Mouse (Mus musculus): Measurements from ENCODE around the gene Tspo2.
"Not testable (repeated sequence)": the region's sequence is repeated elsewhere in the genome, so short reads cannot be mapped to it uniquely, and the experiment has no call there.

Tspo2 gene

DNA sequence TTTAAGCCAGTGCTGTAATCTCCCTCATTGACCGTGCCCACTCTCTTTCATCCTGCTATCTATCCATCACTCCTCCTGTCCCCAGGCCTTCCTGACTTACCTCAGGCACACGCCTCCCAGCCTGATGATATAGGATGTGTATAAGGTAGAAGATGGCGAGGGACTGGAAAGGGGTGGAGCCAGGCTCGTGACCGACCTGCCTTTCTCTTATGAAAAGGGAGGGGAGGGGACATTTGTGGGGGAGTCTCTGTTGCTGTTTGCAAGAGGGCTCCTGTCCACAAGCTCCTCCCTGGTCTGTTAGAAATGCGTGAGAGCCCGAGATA, at the start of gene Tspo2:
Tspo2 (minus strand) TSS at position 170 of the 323 bp plus-strand sequence.
- no peak for DNase-seq (ENCODE audit: low read depth, low spot score)

DNA sequence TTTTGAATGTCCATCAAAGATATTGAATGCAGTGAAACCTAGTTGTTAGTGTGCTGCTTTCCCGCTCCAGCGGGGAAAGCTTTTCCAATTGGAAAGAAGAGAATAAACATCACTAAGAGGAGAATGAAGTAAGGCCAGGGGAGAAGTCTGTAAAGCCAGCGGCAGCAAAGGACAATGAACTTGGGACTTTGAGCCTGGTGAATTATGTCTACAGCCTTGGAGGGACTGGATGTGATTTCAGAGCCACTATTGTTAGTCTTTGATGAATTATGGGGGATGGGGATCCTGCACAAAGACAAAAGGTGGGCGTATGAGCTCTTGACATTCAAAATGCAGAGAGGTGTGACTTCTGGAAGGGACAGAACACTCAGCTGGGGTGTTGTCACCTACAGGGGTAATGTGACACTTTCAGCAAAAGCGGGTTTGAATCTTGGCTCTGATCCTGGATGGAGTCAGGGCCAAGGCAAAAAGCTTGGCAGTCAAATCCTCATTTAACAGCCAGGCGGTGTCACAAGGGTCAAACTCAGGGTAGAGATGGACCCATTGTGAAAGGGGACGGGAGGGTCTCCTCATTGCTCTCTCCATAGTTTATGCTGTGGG, 49.6 kb upstream of the Tspo2 start:
- DNase-seq (ENCODE audit: low read depth, low spot score) = peak; percentile 45

DNA sequence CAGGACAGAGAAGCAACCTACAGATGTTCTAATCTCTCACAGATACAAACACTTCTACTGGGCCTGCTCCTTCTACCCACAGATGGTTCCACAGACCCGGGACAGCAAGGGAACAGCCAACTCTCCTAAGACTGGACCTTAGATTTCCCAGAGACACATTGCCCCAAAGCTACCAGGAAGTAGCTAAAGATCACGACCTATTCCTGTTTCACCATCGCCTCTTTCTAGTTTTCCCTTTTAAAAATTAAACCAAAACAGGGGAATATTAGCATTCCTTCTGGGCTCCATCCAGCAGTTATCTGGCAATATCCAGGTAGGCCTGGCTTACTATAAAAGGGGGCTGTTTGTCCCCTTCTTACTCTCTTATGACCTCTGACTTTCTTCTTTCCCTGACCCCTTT, 46.7 kb upstream of the Tspo2 start:
- DNase-seq (ENCODE audit: low read depth, low spot score) = no peak

DNA sequence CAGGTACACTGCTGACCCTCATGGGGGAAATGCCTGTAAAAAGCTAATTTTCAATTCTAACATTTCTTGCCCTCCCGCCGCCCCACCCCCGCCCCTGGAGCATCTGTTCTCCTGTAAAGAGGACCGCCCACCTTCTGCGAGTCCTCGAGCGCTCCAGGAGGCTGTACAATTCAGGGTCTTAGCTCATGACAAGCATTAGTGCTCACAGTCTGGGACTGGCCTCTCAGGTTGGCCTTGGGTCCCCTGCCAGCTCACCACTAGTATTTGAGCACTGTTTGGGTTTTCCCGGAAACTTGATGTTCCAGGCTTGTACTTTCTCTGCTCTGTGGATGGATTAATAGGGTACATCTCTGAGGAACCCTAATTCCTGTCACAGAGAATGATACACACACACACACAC, 42.7 kb upstream of the Tspo2 start:
- DNase-seq (ENCODE audit: low read depth, low spot score) = no peak

DNA sequence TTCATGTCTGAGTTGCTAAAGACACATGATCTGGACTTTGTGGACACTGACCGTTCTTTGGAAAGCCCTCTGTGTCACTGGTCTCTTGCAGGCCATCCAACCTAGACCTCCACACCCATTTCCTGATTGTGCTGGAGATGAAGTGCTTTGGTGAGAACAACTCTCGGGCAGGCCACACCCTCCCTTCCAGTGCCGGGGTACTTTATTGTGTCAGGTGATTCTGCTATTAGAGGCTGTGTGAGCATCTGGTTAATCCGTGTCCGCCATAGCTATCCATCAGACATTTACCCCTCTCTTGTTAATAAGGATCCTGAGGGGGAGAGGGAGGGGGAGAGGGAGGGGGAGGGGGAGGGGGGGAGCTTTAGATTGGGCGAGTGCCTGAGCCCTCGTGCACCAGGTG, 42.3 kb upstream of the Tspo2 start:
- no peak for DNase-seq (ENCODE audit: low read depth, low spot score)

DNA sequence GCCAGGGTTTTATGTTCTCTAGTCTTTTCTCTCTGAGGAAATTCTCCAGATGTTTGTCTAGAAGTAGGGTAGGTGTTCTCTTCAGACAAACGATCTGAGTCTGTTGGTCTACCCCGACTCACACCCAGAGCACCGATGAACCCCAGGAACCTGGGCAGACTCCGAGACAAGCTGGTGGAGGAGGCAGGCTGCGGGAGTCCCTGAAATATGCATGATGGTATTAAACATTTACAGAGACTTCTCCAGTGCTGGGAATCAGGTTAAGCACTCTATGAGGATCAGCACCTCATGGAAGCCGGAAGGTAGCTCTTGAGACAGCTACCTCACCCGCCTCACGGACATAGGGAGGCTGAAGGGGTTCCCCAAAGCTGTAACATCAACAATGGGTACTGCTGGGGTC, 41.3 kb upstream of the Tspo2 start:
- no peak for DNase-seq (ENCODE audit: low read depth, low spot score)

DNA sequence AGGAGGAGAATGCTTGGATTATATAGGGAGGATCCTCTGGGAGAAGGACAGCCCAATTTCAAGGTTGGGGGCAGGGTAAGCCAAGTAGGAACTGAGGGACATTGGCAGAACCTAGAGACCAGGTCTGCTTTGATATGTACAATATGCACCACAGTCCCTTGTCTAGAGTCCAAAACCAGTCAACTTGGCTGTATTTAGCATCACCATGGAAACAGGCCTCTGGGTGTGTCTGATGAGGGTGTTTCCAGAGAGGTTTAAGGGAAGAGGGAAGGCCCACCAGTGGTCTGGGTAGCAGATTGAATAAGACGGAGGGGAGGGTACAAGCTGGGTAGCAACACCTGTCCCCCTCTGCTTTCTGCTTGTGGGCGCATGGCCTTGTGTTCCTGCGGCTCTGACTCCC, 38.1 kb upstream of the Tspo2 start:
- peak; percentile 34 for DNase-seq (ENCODE audit: low read depth, low spot score)

DNA sequence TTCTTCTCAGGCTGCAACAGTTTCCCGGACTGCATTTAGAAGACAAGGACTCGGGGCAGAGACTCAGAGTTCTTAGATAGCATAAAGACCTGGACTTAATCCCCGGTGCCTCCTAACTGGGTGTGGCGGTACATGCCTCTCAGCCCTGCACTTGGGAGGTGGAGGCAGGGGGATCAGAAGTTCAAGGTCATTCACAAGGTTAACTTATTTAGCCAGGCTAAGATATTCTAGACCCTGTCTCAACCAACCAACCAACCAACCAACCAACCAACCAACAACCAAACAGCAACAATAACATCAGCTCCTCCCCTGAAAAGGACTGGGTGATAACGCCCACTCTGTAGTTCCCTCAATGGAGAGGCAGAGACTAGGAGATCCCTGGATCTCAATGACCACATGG, 32.9 kb upstream of the Tspo2 start:
- DNase-seq (ENCODE audit: low read depth, low spot score) = no peak

DNA sequence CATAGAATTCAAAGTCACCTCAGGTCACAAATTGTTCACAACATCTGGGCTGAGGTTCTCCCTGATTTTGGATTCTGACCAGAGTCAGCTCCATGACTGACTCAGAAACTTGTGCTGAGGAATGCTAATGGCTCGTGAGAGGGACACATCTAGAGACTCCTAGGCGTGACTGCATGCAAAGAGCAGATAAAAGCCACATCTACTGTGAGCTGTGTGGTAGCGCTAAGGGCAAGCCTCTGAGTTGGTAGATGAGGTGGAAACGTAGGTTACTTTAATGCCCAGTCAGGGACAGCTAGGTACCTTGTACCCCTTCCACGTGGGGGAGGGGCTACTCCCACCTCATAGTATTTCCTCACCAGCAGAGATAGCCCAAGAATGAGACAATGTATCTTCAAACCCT, 32.4 kb upstream of the Tspo2 start:
- DNase-seq (ENCODE audit: low read depth, low spot score) = no peak

DNA sequence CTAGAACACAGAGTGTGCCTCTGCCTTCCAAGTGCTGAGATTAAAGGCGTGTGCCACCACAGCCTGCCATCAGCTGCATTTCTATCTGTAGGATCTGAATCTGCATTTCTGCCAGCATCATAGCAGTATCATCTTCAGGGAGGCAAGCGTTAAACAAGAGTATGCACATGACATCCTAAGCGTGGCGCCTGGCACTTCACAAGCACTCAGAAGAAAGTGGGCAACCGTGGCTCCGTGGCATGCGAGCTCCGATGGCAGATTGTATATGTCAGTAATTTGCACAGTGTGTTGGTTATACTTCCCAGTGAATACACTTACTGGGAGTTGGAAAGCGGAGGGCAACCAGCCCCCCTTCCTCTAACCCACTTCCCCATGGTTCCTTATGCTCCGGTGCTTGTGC, 28.6 kb upstream of the Tspo2 start:
- no peak for DNase-seq (ENCODE audit: low read depth, low spot score)

DNA sequence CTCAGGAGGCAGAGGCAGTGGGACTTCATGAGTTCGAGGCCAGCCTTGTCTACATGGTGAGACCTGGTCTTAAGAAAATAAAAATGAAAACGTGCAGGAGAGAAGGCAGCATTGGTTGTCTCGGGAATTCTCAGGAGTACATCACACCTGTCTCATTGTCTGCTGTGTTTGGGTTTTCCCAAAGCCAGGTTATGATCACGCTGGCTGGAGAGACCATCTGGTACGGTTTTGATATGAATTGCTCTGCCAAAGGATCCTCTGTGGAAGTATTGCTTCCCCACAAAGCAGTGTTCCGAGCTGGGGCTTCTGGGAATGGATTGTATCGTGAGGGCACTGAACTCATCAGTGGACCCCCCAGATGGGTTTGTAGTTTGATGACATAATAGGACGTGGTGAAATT, 24.1 kb upstream of the Tspo2 start:
- DNase-seq (ENCODE audit: low read depth, low spot score) = peak; percentile 59

DNA sequence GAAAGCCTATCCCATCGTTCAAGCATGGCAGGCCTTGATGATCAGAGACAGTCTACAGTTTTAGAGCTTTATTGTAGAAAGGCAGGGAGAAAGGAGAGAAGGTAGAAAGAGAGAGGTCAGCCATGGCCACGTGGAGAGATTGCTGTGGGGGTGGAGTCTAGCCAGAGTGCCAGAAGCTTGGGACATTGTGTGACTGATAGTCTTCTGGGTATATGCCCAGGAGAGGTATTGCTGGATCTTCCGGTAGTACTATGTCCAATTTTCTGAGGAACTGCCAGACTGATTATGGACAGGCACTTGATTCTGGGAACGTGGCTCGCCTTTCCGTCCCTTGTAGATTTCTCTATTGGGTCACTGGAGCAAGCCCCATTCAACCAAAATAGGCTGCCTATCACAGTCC, 23.0 kb upstream of the Tspo2 start:
- not testable (repeated sequence) for DNase-seq (ENCODE audit: low read depth, low spot score)

DNA sequence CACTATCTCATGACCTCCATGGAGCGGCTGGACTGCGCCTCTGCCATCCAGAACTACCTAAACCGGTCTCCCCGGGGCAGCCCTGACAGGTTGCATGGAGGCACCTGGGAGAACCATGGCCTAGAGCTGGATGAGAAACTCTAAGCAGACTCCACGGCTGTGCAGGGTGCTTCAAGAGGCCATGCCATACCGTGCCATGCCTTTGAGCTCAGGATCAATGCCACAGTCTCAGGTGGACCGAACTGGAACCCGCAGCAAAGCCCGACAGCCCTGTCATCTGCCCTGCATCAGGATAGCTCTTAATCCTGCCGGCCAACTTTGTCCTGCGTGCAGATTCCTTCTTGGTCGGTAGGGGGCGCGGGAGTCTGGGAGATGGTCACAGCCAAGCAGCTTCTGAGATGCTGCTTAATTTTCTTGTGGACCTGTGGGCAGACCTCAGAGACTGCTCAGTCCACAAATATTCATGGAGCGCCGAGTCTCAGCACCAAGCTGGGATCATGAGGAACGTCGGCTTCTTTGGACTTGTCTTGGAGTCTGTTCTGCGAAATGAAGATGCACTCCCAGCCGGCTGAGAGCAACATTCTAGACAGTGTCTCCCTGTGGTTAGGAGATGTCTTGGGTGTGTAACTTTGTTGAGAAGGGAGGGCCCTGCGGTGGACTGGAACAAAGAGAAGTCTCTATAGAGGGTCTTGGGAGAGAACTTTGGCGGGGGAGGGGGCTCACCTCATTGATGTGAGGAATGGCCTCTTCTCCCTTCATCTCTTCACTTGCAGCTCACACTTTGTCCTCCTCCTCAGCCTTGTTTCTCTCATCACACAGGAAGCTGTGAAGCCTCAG, 16.3 kb upstream of the Tspo2 start:
- DNase-seq (ENCODE audit: low read depth, low spot score) = peak; percentile 88

DNA sequence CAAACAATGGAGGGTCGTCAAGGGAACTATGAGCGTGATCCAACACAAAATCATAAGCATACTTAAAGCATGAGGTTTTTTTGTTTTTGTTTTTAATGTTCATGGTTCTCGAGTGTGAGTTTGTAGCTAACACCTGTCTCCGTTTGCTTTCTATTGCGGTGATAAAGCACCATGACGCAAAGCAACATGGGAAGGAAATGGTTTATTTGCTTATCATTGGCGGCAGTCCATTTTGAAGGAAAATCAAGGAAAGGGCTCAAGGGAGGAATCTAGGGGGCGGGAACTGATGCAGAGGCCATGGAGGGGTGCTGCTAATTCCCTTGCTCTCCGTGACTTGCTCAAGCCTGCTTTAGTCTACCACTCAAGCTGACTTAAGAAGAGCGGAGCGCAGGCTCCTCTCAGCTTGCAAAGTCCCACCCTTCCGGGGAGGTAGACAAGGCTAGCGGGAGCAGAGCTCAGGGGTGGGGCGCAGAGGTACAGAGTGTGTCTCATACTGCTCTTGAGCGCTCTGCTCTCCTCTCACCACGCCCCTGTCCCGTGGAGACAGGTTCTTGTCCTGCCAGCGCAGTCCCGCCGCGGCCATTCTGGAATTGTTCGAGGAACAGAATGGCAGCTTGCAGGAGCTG, 15.6 kb upstream of the Tspo2 start:
- DNase-seq (ENCODE audit: low read depth, low spot score) = no peak

DNA sequence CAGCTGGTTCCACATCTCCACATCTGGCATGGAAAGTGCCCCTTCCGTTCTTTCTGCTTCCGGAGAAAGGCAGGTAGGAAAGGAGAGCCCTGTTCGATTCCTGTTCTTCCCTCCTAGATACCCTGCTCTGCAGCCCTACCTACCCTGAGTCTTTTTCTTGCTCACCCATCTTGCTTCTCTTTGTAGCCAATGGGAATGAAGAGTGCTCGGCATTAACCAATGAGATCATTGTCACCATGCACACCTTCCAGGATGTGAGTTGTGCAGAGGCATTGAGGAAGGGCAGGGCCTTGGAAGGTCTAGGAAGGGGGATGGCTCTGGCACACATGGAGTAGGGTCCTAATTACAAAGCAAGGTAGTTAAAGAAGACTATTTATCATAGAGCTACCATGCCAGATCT, 12.1 kb upstream of the Tspo2 start:
- DNase-seq (ENCODE audit: low read depth, low spot score) = peak; percentile 16

DNA sequence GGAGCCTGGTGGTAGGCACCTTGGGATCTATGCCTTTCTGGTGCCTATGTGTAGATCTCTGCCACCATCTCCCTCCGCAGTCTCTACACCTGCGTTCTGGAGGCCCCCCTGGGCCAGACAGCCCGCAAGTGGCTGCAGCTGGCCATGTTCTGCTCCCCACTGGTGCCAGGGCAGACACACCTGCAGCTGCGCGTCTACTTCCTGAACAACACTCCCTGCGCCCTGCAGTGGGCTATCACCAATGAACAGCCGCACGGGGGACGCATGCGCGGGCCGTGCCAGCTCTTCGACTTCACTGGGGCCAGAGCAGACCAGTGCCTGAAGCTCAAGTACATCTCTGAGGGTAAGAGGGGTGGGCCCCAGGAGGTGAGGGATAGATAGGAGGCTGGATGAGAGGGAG, 10.8 kb upstream of the Tspo2 start:
- no peak for DNase-seq (ENCODE audit: low read depth, low spot score)

DNA sequence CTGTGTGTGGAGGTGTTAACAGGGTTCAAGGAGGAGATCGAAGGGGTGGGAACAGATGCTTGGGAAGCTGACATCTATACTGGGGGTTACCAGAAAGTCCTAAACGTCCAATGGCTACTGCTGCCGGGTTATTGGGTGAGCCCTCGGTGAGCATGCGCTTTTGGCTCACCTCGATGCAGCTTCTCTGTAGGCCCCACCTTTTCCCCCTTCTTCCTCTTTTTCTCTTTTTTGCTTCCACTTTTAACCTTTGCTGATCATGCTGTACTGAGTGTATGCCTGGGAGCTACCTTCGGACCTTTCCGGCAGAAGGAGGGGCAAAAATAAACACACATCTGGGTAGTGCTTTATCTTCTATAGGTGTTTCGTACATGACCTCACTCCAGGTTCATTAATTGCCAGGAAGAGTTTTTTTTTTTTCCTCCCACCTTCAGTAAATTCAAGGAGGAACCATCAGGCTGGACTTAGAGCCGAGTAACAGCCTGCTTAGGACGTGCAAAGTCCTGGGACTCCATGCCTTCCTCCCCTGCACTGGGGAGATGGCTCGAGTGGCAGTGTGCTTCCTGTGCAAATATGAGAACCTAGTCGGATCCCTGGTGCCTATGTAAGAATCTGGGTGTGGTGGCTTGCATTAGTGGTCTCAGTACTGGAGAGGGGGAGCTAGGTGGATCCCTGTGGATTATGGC, 6.8 kb upstream of the Tspo2 start:
- no peak for DNase-seq (ENCODE audit: low read depth, low spot score)

DNA sequence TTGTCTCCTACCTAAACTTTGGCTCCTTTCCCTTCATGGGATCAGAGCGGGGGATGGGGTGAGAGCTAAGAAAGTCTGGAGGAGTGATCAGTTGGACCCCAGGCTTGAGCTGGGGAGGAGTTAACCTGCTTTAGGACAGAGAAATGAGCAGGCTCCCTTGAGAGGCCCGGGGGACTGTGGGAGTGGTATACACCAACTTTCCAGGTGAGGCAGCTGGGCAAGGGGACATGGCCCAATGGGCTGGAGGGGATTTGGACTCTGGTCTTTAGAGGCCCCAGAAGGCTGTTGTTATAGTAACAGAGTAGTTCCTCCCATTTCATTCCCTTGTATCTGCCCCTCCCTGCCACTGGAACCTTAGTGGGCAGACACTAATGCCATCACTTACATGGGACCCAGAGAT, 4.6 kb upstream of the Tspo2 start:
- no peak for DNase-seq (ENCODE audit: low read depth, low spot score)

DNA sequence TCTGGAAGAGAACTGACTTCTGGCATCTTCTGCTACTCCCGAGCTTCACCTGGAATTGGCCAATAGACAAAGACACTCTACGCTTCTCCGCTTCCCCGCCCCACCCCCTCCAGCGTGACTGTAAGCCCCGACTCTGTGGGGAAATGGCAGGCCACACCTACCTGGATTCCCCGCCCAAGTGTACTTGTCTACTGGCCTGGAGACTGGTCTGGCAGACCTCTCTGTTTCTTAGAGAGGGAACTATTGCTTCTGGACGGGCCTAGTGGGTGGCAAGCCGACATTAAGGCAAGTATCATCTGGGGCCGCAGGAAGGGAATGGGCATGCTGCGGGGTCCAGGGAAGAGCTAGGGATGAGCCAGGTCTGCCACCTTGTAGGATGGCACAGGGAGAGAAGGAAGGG, 3.4 kb upstream of the Tspo2 start, which contains the start of gene Unc5cl:
Unc5cl (plus strand) TSS at position 214 of the 400 bp plus-strand sequence.
- no peak for DNase-seq (ENCODE audit: low read depth, low spot score)

DNA sequence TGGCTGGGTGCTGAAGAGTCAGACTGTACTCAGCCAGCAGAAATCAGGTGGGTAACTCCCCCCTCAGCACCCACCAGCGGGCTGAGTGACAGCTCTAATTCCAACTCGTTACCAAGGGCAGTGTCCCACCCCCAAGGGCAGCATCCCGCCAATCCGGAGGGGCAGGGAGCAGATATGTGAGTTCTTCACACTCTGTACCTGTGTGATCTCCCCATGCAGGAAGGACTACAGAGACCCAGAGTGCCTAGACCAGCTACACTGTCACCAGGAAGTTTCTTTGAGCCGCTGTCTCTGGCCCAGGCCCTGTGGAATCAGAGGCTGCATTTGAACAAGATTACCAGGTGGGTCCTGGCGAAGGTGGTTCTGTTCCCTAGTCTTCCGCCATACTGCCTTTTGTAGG, 2.9 kb upstream of the Tspo2 start:
- DNase-seq (ENCODE audit: low read depth, low spot score) = no peak

DNA sequence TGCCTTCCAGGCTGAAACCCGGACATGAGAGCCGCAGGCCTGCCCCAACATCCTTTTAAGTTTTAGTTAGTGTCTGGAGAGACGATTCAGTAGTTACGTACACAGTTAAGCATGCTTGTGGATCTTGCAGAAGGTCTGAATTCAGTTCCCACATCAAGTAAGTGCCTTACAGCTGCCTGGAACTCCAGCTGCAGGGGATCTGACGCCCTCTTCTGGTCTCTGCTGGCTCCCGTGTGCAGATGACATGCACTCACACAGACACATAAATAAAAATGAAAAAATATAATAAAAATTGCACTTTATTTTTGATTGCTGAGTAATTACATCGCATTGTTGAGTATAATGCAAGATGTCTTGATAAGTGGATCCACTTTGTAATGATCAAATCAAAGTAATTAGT, 2.2 kb upstream of the Tspo2 start:
- no peak for DNase-seq (ENCODE audit: low read depth, low spot score)

DNA sequence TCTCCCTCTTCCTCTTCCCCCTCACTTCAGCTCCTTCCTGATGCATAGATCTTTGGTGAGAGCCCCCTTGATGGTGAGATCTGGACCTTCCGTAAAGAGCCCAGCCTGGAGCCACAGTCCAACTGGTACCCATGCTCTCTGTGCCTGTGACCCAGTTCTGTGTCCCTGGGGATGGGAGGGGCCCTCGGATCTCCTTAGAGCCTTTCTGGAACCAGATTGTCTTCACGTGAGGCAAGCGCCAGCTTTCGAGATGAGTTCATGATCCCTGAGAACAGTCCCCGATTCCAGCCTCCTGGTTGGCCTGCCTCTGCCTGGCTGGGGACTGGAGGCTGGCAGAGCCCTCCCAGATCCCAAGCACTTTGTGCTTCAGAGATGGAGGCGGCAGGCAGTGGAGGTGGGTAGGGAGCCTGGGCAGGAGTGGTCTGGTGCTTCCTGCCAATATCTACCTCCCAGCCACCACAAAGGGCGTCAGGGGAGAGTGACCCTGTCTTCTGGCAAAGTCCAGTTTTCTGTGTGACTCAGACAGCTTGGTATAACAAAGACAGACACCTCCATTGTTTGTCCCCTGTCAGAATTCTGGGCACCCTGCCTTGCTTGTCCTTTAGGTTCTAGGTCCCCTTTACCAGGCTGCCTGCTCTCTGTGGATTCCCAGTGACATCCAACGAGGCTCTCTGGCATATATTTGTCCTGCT, 577 bp upstream of the Tspo2 start:
- peak; percentile 18 for DNase-seq (ENCODE audit: low read depth, low spot score)

All from brain, adult 2 months (tissue).